Mouse (Mus musculus) retina, adult 2 months (tissue): ENCODE measurements at regions not wholly inside any gene's neighbourhood (a gene's known extent, or its start where the extent isn't known, plus 50 kb on each side); places are given as distances from the start of the nearest gene placed in this dataset.
A peak's percentile ranks its signal among the peaks of the same experiment; 100 is the strongest.

Source experiments
- DNase-seq: peaks from one replicate; pipeline ENCODE4 v3.0.0-alpha.2; 2012; ENCODE audit warnings: low read depth, low spot score

- DNase-seq = no peak
Observed at GRCm38 (mm10) chr3:47095288-47095687, 647.3 kb upstream of the Pabpc4l start.

DNA sequence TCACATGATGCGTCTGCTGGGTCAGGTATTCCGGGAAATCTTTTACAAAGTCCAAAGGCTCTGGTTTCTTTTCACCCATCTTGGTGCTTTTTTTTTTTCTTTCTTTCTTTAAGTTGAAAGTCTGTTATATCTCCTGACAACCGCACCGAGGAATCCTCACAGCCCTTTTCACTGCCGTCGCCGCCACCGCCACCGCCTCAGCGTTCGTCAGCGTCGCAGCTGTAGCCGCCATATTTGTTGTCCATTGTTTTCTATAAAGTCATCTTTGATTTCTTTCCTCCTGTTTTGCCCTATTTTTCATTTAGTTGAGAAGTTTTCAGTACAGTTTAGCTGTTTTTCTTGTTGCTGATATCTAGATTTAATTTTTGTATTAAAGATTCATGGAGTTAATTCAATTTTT is 603.5 kb upstream of the Pabpc4l start:
- no peak for DNase-seq

- DNase-seq = no peak
Observed at GRCm38 (mm10) chr3:47025738-47026137, 577.7 kb upstream of the Pabpc4l start.

DNA sequence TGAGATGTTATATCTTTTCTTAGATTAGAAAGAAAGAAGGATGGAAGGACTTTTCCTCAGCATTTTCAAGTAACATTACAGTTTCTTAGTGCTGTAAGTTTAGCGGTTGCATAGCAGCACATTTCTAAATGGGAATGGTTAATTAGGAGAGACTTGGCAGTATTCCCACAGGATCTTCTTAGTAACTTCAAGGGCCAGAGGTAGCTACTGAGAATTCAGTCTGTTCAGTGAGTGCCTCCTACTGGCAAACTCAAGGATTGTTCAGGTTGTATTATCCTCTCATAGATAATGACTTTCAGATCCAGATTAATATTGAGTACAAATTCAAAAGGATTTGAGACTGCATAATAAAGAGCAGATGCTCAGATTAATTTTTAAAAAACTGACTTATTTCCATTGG is 571.3 kb upstream of the Pabpc4l start:
- no peak for DNase-seq

DNA sequence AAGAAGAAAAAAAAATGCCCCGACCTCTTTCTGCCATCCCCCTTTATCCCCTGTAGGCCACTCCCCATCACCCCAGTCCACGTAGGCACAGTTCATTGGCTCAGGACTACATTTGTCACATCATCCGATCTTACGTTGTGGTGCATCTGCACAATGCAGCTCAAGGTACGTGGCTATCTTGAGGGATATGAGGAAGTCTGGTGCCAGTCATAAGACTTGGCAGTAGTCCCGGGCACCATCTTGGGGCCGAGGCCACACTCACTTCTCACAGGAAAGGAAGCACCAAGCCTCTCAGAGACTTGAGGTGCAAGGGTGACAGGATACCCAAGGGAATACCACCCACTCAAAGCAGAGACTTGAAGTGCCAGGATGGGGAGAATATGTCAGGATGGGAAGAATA is 570.5 kb upstream of the Pabpc4l start:
- DNase-seq = no peak

- DNase-seq = no peak
Observed at GRCm38 (mm10) chr3:47010459-47010858, 562.4 kb upstream of the Pabpc4l start.

- DNase-seq = no peak
Observed at GRCm38 (mm10) chr3:46998916-46999315, 550.9 kb upstream of the Pabpc4l start.

- no peak for DNase-seq
Observed at GRCm38 (mm10) chr3:46970744-46971143, 522.7 kb upstream of the Pabpc4l start.

DNA sequence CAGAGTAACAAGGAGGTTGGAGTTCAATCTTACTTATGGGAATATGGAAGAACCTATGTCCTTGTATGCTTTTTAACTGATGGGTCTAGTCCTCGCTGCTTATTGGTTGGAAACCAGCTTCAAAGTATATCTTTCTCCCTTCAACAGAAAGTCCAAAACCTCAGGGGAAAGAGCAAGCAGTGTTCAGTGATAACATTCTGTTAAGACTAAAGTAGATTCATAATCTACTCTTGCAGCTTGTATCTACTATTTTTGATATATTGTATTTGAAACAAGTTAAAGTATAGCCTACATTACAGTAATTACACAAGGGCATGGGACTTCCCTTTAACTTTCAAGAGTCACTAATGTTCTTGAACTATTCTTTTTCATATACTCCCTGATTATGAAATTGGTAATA is 522.0 kb upstream of the Pabpc4l start:
- DNase-seq = no peak

- no peak for DNase-seq
Observed at GRCm38 (mm10) chr3:46951391-46951790, 503.4 kb upstream of the Pabpc4l start.

- DNase-seq = no peak
Observed at GRCm38 (mm10) chr3:46937751-46938150, 489.7 kb upstream of the Pabpc4l start.

GRCm38 (mm10) chr3:46891057-46891736 is 443.2 kb upstream of the Pabpc4l start:
- DNase-seq = no peak

DNA sequence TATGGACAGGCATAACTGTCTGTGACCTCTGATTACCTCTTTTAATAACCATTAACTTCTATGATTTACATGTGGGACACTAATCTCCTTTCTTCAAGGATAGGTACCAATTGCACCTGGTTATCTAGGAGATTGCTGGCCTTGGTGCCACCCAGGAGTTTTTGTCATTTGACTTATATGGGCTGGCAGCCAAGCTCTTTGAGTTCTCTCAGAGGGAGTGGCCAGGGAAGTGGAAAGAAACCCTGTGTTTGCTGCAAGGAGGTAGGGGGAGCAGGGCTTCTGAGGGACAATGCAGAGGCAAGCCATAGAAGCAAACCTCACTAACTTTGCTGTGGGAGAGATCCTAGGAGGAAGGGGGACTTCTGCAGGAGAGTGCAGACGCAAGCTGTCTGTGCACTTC is 427.8 kb upstream of the Pabpc4l start:
- DNase-seq = no peak

GRCm38 (mm10) chr3:46870876-46871275 is 422.9 kb upstream of the Pabpc4l start:
- no peak for DNase-seq

- no peak for DNase-seq
Observed at GRCm38 (mm10) chr3:46869576-46870295, 421.7 kb upstream of the Pabpc4l start.

DNA sequence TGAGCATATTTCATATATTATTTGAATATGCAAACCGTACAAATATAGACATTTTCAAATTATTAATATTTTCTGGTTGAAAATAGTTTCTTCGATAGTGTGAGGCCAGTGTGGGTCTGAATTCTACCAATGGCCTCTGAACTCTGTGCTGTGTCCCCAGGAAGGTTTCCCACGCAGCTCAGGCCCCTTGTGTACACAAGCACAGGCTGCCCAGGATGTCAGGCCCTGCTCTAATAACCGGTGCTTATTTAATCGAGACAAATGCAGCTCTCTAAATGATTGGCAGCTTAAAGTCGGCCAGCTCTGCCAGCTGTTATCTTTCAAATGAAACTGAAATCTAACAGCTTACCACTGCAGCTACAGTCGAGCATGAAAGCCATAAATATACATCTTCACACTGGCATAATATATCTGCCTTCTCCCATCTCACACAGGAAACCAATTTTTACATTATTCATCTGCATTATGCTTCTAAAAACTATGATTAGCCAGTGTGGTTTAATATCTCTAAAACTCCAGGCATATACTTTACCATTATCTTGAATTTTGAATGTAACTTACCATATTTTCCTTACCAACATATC is 400.5 kb upstream of the Pabpc4l start:
- DNase-seq = peak; percentile 20

DNA sequence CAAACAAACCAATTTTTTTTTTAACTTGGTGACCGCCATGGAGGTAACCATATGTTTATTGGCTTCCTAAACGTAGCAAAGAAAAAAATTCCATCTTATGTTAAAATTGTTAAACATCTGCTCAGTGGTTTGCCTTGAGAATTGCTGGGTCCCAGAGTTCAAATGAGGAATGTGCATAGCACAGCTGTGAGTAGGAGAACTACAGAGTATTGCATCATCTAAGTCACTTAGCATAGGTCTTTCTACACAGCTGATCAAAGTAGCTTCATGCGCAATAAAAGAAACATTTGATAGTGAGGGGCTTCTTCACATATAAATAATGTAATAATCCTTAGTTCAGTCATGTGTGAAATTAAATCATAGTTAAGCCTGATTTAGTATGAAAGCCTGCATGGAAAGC is 380.7 kb upstream of the Pabpc4l start:
- DNase-seq = no peak
